Mouse (Mus musculus) kidney, postnatal 0 days (tissue): ENCODE data around the gene 1700013H16Rik. TPM values are rescaled to one million over a fixed set of nuclear protein-coding genes. Genes with fewer than 3 reads are reported as not detected.
"Not testable (repeated sequence)": the region's sequence is repeated elsewhere in the genome, so short reads cannot be mapped to it uniquely, and the experiment has no call there.

ENCODE experiments used
- ATAC-seq: fragments of 200-750 bp; cut with Nextera tagmentation; replicated peaks from 2 replicates; pipeline ENCODE4 v1.8.0; 2017; ENCODE audit warnings: low read depth, moderate number of reproducible peaks, moderate TSS enrichment, moderate library complexity; ENCODE audit not compliant: low FRiP score
- DNase-seq: peaks from one replicate; pipeline ENCODE4 v3.0.0-alpha.2; 2016; ENCODE audit warnings: low spot score
- H3K27ac ChIP-seq: fragments of 300-500 bp; sonication (generic); 2 replicates; pipeline ENCODE4 v1.5.1; 2014; ENCODE audit warnings: mild to moderate bottlenecking
- H3K27me3 ChIP-seq: fragments of 300-500 bp; sonication (generic); 2 replicates; pipeline ENCODE4 v1.6.1; 2014; ENCODE audit warnings: low read length, mixed read lengths; ENCODE audit not compliant: insufficient read depth
- H3K36me3 ChIP-seq: fragments of 300-500 bp; sonication (generic); 2 replicates; pipeline ENCODE4 v1.6.1; 2014; ENCODE audit warnings: low read length, mixed read lengths; ENCODE audit not compliant: insufficient read depth
- H3K4me1 ChIP-seq: fragments of 300-500 bp; sonication (generic); replicated peaks from 2 replicates; pipeline ENCODE4 v1.6.1; 2014; ENCODE audit warnings: antibody characterized with exemption, low read length, mixed read lengths; ENCODE audit not compliant: insufficient read depth
- H3K4me2 ChIP-seq: fragments of 300-500 bp; sonication (generic); 2 replicates; pipeline ENCODE4 v1.6.1; 2014; ENCODE audit warnings: mild to moderate bottlenecking, low read length, moderate library complexity, mixed read lengths
- H3K4me3 ChIP-seq: fragments of 300-500 bp; sonication (generic); replicated peaks from 2 replicates; pipeline ENCODE4 v1.5.1; 2014; ENCODE audit warnings: low read depth, low read length
- H3K9ac ChIP-seq: fragments of 300-500 bp; sonication (generic); 2 replicates; pipeline ENCODE4 v1.6.1; 2014; ENCODE audit warnings: low read depth, low read length
- H3K9me3 ChIP-seq: fragments of 300-500 bp; sonication (generic); replicated peaks from 2 replicates; pipeline ENCODE4 v1.6.1; 2016; ENCODE audit warnings: low read length, inconsistent platforms, mixed read lengths
- CTCF ChIP-seq: IDR thresholded peaks from 2 replicates; pipeline ENCODE4 v1.5.1; 2016; ENCODE audit warnings: antibody characterized with exemption, low read depth, mild to moderate bottlenecking, moderate library complexity
- WGBS: fragments of 180-500 bp; shearing (Covaris S2); extraction: QIAGEN DNeasy Blood & Tissue Kit; methylation state at CpG from one replicate; pipeline ENCODE4 v1.1.7; 2014; 5-methylcytosine and 5-hydroxymethylcytosine counted together
- polyA plus RNA-seq: library from polyadenylated mRNA; unstranded; fragments of >200 nt; fragmentation: Nextera tagmentation; extraction: Ambion mirVana; gene quantifications from 2 replicates; pipeline ENCODE4 v1.2.1, GENCODE M21; 2015

1700013H16Rik gene
- not detected in 2 replicates for polyA plus RNA-seq

GRCm38 (mm10) chrX:53757736-53758135 lies at the start of gene 1700013H16Rik:
Gene 1700013H16Rik (minus strand): TSS chrX:53757831.
- Histone ChIP-seq H3K27me3 (no peaks in the 10 kb centered on the region), H3K27ac (no peak within 1 kb of the TSS), H3K4me2 (no peak within 1 kb of the TSS), H3K9ac (no peak within 1 kb of the TSS), H3K4me1 (no peaks in the 10 kb centered on the region), H3K4me3 (no peak within 1 kb of the TSS), H3K9me3 (no peaks in the 10 kb centered on the region), H3K36me3 (no peaks in the 10 kb centered on the region)
- ATAC-seq (no peak), DNase-seq (no peak)
- no peak for TF ChIP-seq CTCF
- 89% methylated on average over 16 of the region's 16 CpGs for WGBS

- 36% methylated on average over 3 of the region's 3 CpGs for WGBS
- Histone ChIP-seq H3K9ac (no peak overlapping the region), H3K36me3 (no peaks in the 10 kb centered on the region), H3K4me1 (no peaks in the 10 kb centered on the region), H3K4me2 (no peak overlapping the region), H3K27me3 (no peaks in the 10 kb centered on the region), H3K9me3 (no peaks in the 10 kb centered on the region), H3K4me3 (no peak overlapping the region), H3K27ac (no peak overlapping the region)
- TF ChIP-seq CTCF, result peak; percentile 67
- ATAC-seq (no peak), DNase-seq (peak; percentile 37)
Observed at GRCm38 (mm10) chrX:53799074-53799473, 41.4 kb upstream of the 1700013H16Rik start.

GRCm38 (mm10) chrX:53797519-53797918 lies 39.9 kb upstream of the 1700013H16Rik start, which contains the start of gene Xlr:
Gene Xlr (minus strand): TSS chrX:53797706.
- not testable (repeated sequence) for H3K4me2 ChIP-seq, H3K9me3 ChIP-seq, H3K9ac ChIP-seq, H3K27me3 ChIP-seq, H3K4me3 ChIP-seq, H3K36me3 ChIP-seq, H3K27ac ChIP-seq, DNase-seq, H3K4me1 ChIP-seq, ATAC-seq
- WGBS, result 82% methylated on average over 11 of the region's 11 CpGs

GRCm38 (mm10) chrX:53776276-53776675 lies 18.6 kb upstream of the 1700013H16Rik start, which contains the start of gene Zfp36l3:
Gene Zfp36l3 (minus strand): TSS chrX:53776394.
- WGBS, result 90% methylated on average over 12 of the region's 12 CpGs
- Histone ChIP-seq H3K4me3 (no peak within 1 kb of the TSS), H3K9me3 (no peaks in the 10 kb centered on the region), H3K9ac (no peak within 1 kb of the TSS), H3K4me2 (no peak within 1 kb of the TSS), H3K4me1 (no peaks in the 10 kb centered on the region), H3K36me3 (no peaks in the 10 kb centered on the region), H3K27ac (no peak within 1 kb of the TSS), H3K27me3 (no peaks in the 10 kb centered on the region)
- TF ChIP-seq CTCF, result no peak
- DNase-seq (no peak), ATAC-seq (no peak)

- H3K27me3 ChIP-seq, result no peaks in the 10 kb centered on the region
- no peaks in the 10 kb centered on the region for H3K9me3 ChIP-seq
- no peak overlapping the region for H3K4me3 ChIP-seq
- H3K27ac ChIP-seq, result no peak overlapping the region
- DNase-seq (no peak), ATAC-seq (no peak)
- H3K4me2 ChIP-seq, result no peak overlapping the region
- no peaks in the 10 kb centered on the region for H3K4me1 ChIP-seq
- H3K36me3 ChIP-seq, result no peaks in the 10 kb centered on the region
- H3K9ac ChIP-seq, result no peak overlapping the region
- no peak for TF ChIP-seq CTCF
- WGBS, result 88% methylated on average over 1 of the region's 1 CpGs
Observed at GRCm38 (mm10) chrX:53752851-53753250, 4.8 kb downstream of the 1700013H16Rik start.

GRCm38 (mm10) chrX:53728967-53729366 lies 28.7 kb downstream of the 1700013H16Rik start:
- Histone ChIP-seq H3K9ac (no peak overlapping the region), H3K4me2 (no peak overlapping the region), H3K36me3 (no peaks in the 10 kb centered on the region), H3K27me3 (no peaks in the 10 kb centered on the region), H3K4me3 (no peak overlapping the region), H3K9me3 (no peaks in the 10 kb centered on the region), H3K27ac (no peak overlapping the region), H3K4me1 (no peaks in the 10 kb centered on the region)
- no peak for TF ChIP-seq CTCF
- no peak for ATAC-seq
- 76% methylated on average over 2 of the region's 2 CpGs for WGBS
- DNase-seq, result no peak

GRCm38 (mm10) chrX:53724596-53724995 lies 33.0 kb downstream of the 1700013H16Rik start, which contains the start of gene 4930502E18Rik:
Gene 4930502E18Rik (plus strand): TSS chrX:53724826.
- no peak for DNase-seq
- 83% methylated on average over 11 of the region's 11 CpGs for WGBS
- Histone ChIP-seq H3K27me3 (no peaks in the 10 kb centered on the region), H3K9me3 (no peaks in the 10 kb centered on the region), H3K27ac (no peak within 1 kb of the TSS), H3K9ac (no peak within 1 kb of the TSS), H3K4me3 (no peak within 1 kb of the TSS), H3K4me1 (no peaks in the 10 kb centered on the region), H3K36me3 (no peaks in the 10 kb centered on the region), H3K4me2 (no peak within 1 kb of the TSS)
- ATAC-seq, result no peak
- no peak for TF ChIP-seq CTCF
